Mouse (Mus musculus) brain, embryonic 14.5 days (tissue): ENCODE results near the gene Slc22a1.

Source experiments
- CTCF ChIP-seq: fragments of 200-500 bp; IDR thresholded peaks from 2 replicates; pipeline ENCODE4 v1.5.1; 2012; ENCODE audit warnings: inconsistent platforms, mild to moderate bottlenecking, moderate library complexity, borderline replicate concordance; ENCODE audit not compliant: insufficient read depth, insufficient read length; ENCODE audit errors: extremely low read depth
- POLR2A ChIP-seq: fragments of 200-500 bp; IDR thresholded peaks from 2 replicates; pipeline ENCODE4 v1.6.1; 2012; ENCODE audit warnings: mild to moderate bottlenecking, inconsistent platforms, borderline replicate concordance; ENCODE audit not compliant: poor library complexity, insufficient read depth, insufficient read length, severe bottlenecking; ENCODE audit errors: extremely low read depth

GRCm38 (mm10) chr17:12710050-12710780, 34.6 kb upstream of the Slc22a1 start:
- no peak for TF ChIP-seq CTCF
- no peak for TF ChIP-seq POLR2A
